Mouse (Mus musculus) neural tube, embryonic 11.5 days (tissue): ENCODE measurements around the gene Ctsh. TPM values are rescaled to one million over a fixed set of nuclear protein-coding genes. Genes with fewer than 3 reads are reported as not detected.

ENCODE experiments used
- ATAC-seq: fragments of 200-750 bp; cut with Nextera tagmentation; 2 replicates; pipeline ENCODE4 v1.8.0; 2017; ENCODE audit warnings: moderate number of reproducible peaks, mild to moderate bottlenecking, moderate TSS enrichment, moderate library complexity; ENCODE audit not compliant: insufficient read depth, low FRiP score, low TSS enrichment
- DNase-seq: peaks from one replicate; pipeline ENCODE4 v3.0.0-alpha.2; 2015; ENCODE audit warnings: low spot score
- H3K27ac ChIP-seq: fragments of 300-500 bp; sonication (generic); 2 replicates; pipeline ENCODE4 v1.5.1; 2014; ENCODE audit warnings: low read depth, mild to moderate bottlenecking, low read length
- H3K27me3 ChIP-seq: fragments of 300-500 bp; sonication (generic); 2 replicates; pipeline ENCODE4 v1.6.1; 2014; ENCODE audit warnings: mild to moderate bottlenecking, low read length, mixed read lengths; ENCODE audit not compliant: control insufficient read depth, insufficient read depth
- H3K36me3 ChIP-seq: fragments of 300-500 bp; sonication (generic); 2 replicates; pipeline ENCODE4 v1.6.1; 2014; ENCODE audit warnings: mild to moderate bottlenecking, low read length, moderate library complexity, mixed read lengths; ENCODE audit not compliant: control insufficient read depth, insufficient read depth
- H3K4me1 ChIP-seq: fragments of 300-500 bp; sonication (generic); 2 replicates; pipeline ENCODE4 v1.6.1; 2014; ENCODE audit warnings: low read length, mixed read lengths; ENCODE audit not compliant: control insufficient read depth, insufficient read depth
- H3K4me2 ChIP-seq: fragments of 300-500 bp; sonication (generic); 2 replicates; pipeline ENCODE4 v1.6.1; 2014; ENCODE audit warnings: low read depth, mild to moderate bottlenecking, moderate library complexity
- H3K4me3 ChIP-seq: fragments of 300-500 bp; sonication (generic); 2 replicates; pipeline ENCODE4 v1.5.1; 2014; ENCODE audit warnings: low read depth, low read length
- H3K9ac ChIP-seq: fragments of 300-500 bp; sonication (generic); 2 replicates; pipeline ENCODE4 v1.6.1; 2014; ENCODE audit warnings: mild to moderate bottlenecking, low read length
- H3K9me3 ChIP-seq: fragments of 300-500 bp; sonication (generic); 2 replicates; pipeline ENCODE4 v1.6.1; 2016; ENCODE audit warnings: low read length; ENCODE audit not compliant: control insufficient read depth
- WGBS: fragments of 180-500 bp; shearing (Covaris S2); extraction: QIAGEN DNeasy Blood & Tissue Kit; methylation state at CpG from one replicate; pipeline ENCODE4 v1.1.7; 2014; 5-methylcytosine and 5-hydroxymethylcytosine counted together
- polyA plus RNA-seq: library from polyadenylated mRNA; unstranded; fragments of >200 nt; fragmentation: Nextera tagmentation; extraction: Ambion mirVana; gene quantifications from 2 replicates; pipeline ENCODE4 v1.2.1, GENCODE M21; 2014

Gene Ctsh
- polyA plus RNA-seq, 1 experiment from 2014 or later = 7.2 TPM

GRCm38 (mm10) chr9:90082992-90083391, 29.0 kb downstream of the Ctsh start:
- Histone ChIP-seq H3K9me3 (no peaks in the 10 kb centered on the region), H3K27me3 (no peaks in the 10 kb centered on the region), H3K9ac (no peak overlapping the region), H3K4me3 (no peak overlapping the region), H3K36me3 (0 out of 2 replicates have a peak, but pooled peaks cover 4% of the 10 kb centered on the region), H3K4me1 (no peaks in the 10 kb centered on the region), H3K27ac (no peak overlapping the region), H3K4me2 (no peak overlapping the region)
- WGBS = 100% methylated on average over 1 of the region's 1 CpGs
- ATAC-seq (no peak), DNase-seq (no peak)

DNA sequence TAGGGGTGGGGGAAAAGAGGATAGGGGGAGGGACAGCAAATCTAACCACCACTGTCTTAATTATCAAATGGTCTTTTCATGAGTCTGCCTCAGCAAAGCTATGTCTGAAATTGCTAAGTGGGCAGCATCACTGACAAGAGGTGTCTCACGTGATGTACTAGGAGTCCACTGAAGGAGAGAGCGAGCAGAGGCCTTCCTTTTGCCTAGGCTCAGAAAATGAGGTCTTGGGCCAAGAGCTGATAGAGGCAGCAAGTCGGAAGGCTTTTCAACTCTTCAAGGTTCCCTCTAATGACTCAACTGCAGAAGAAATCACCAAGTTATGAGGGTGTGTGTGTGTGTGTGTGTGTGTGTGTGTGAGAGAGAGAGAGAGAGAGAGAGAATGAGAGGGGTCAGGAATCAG, 30.2 kb downstream of the Ctsh start:
- Histone ChIP-seq H3K9me3 (no peaks in the 10 kb centered on the region), H3K27me3 (no peaks in the 10 kb centered on the region), H3K4me2 (no peak overlapping the region), H3K4me1 (no peaks in the 10 kb centered on the region), H3K36me3 (peaks cover 6% of the 10 kb centered on the region; the same call in 1 of the 2 replicates), H3K27ac (no peak overlapping the region), H3K9ac (no peak overlapping the region), H3K4me3 (no peak overlapping the region)
- no peak for DNase-seq
- no peak for ATAC-seq
- 94% methylated on average over 3 of the region's 3 CpGs for WGBS

DNA sequence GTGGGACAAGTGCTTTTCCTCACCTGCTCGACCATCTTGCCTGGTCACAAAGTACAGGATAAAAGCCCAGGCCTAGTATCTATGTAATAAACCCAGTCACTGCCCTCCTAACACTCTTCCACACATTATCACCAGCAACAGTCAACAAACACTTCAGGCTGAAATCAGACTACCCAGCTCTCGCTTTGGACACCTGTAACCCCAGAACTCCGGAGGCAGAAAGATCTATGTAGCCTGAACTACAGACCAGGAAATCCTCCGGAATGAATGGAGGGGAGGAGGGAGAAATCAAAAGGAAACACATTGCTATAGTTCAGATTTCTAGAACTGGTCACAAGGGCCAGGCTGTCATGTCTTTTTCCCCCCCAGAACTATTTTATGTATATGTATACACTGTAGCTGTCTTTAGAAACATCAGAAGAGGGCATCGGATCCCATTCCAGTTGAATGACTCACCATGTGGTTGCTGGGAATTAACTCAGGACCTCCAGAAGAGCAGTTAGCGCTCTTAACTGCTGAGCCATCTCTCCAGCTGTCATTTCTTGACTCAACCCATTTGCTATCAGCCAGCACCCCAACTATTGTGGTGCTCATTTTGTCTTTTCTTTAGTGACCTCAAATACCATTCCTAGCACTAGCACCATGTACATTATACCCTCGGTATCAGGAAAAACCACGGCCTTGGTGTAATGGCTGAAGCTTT, 31.0 kb downstream of the Ctsh start:
- H3K9me3 ChIP-seq = no peaks in the 10 kb centered on the region
- H3K36me3 ChIP-seq = peaks cover 11% of the 10 kb centered on the region
- DNase-seq = no peak
- no peak overlapping the region for H3K27ac ChIP-seq
- H3K9ac ChIP-seq = no peak overlapping the region
- H3K4me2 ChIP-seq = no peak overlapping the region
- no peak for ATAC-seq
- no peak overlapping the region for H3K4me3 ChIP-seq
- H3K4me1 ChIP-seq = no peaks in the 10 kb centered on the region
- WGBS = 93% methylated on average over 8 of the region's 8 CpGs
- no peaks in the 10 kb centered on the region for H3K27me3 ChIP-seq

DNA sequence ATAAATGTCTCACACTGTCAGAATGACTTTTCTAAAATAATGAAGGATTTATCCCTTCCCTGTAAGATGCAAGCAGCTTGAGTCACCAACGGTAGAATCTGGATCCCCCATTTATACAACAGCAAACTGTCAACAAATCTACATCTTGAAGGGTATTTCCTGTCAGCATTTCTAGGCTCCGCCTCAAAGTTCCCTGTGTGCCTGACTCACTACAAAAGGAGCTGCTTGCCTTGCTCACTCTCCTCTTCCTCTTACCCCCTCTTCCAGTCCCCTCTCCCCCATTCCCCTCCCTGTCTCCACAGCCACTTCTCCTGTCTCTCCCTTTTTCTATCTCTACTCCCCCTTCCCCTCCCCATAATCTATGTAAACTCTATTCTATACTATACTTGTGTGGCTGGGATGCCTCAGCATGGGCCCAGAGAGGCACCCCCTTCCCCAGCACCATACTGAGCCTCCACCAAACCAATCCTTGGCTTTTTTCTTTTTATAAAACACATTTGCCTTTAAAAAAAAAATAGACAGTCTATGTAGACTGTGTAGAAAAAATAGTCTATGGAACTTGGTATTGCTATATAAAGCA, 34.0 kb downstream of the Ctsh start:
- Histone ChIP-seq H3K4me2 (no peak overlapping the region), H3K36me3 (peaks cover 18% of the 10 kb centered on the region), H3K4me3 (no peak overlapping the region), H3K4me1 (no peaks in the 10 kb centered on the region), H3K27me3 (no peaks in the 10 kb centered on the region), H3K27ac (no peak overlapping the region), H3K9me3 (no peaks in the 10 kb centered on the region), H3K9ac (no peak overlapping the region)
- DNase-seq = no peak
- peak; percentile 38; the same call in 1 of the 2 replicates for ATAC-seq
- WGBS = 95% methylated on average over 2 of the region's 2 CpGs

GRCm38 (mm10) chr9:90089339-90090104, 35.6 kb downstream of the Ctsh start:
- WGBS = 94% methylated on average over 6 of the region's 6 CpGs
- H3K36me3 ChIP-seq = peaks cover 18% of the 10 kb centered on the region

GRCm38 (mm10) chr9:90098934-90099333, 45.0 kb downstream of the Ctsh start:
- no peak for DNase-seq
- no peak overlapping the region for H3K9ac ChIP-seq
- H3K27ac ChIP-seq = no peak overlapping the region
- WGBS = 87% methylated on average over 5 of the region's 5 CpGs
- no peak overlapping the region for H3K4me2 ChIP-seq
- H3K36me3 ChIP-seq = peaks cover 17% of the 10 kb centered on the region
- H3K4me3 ChIP-seq = no peak overlapping the region
- no peaks in the 10 kb centered on the region for H3K4me1 ChIP-seq
- ATAC-seq = no peak
- H3K27me3 ChIP-seq = no peaks in the 10 kb centered on the region
- H3K9me3 ChIP-seq = no peaks in the 10 kb centered on the region

More at GRCm38 (mm10) chr9:90089339-90090104, 35.6 kb downstream of the Ctsh start:
- H3K9ac ChIP-seq = no peak overlapping the region
- ATAC-seq = no peak
- no peaks in the 10 kb centered on the region for H3K27me3 ChIP-seq
- H3K27ac ChIP-seq = no peak overlapping the region
- no peak overlapping the region for H3K4me3 ChIP-seq
- H3K9me3 ChIP-seq = no peaks in the 10 kb centered on the region
- H3K4me1 ChIP-seq = no peaks in the 10 kb centered on the region
- no peak for DNase-seq
- no peak overlapping the region for H3K4me2 ChIP-seq

GRCm38 (mm10) chr9:90100760-90101159, 46.8 kb downstream of the Ctsh start:
- Histone ChIP-seq H3K4me3 (no peak overlapping the region), H3K27me3 (no peaks in the 10 kb centered on the region), H3K4me2 (no peak overlapping the region), H3K27ac (no peak overlapping the region), H3K9ac (no peak overlapping the region), H3K4me1 (no peaks in the 10 kb centered on the region), H3K9me3 (no peaks in the 10 kb centered on the region), H3K36me3 (peaks cover 15% of the 10 kb centered on the region)
- 81% methylated on average over 2 of the region's 2 CpGs for WGBS
- DNase-seq (peak; percentile 31), ATAC-seq (peak; percentile 68)

- ATAC-seq = no peak
- peaks cover 4% of the 10 kb centered on the region; the same call in 1 of the 2 replicates for H3K36me3 ChIP-seq
Observed at GRCm38 (mm10) chr9:90105462-90105861, 51.5 kb downstream of the Ctsh start.

More at GRCm38 (mm10) chr9:90105462-90105861, 51.5 kb downstream of the Ctsh start:
- H3K9ac ChIP-seq = no peak overlapping the region
- H3K27ac ChIP-seq = no peak overlapping the region
- no peaks in the 10 kb centered on the region for H3K27me3 ChIP-seq
- H3K9me3 ChIP-seq = no peaks in the 10 kb centered on the region
- H3K4me2 ChIP-seq = no peak overlapping the region
- no peak for DNase-seq
- no peak overlapping the region for H3K4me3 ChIP-seq
- no peaks in the 10 kb centered on the region for H3K4me1 ChIP-seq
- 95% methylated on average over 1 of the region's 1 CpGs for WGBS
